Mouse (Mus musculus) lung, embryonic 14.5 days (tissue): Measurements from ENCODE around the gene Cd300lf. TPM values are rescaled to one million over a fixed set of nuclear protein-coding genes. Genes with fewer than 3 reads are reported as not detected.

Experiments used
- ATAC-seq: fragments of 200-750 bp; cut with Nextera tagmentation; 2 replicates; pipeline ENCODE4 v1.8.0; 2017; ENCODE audit warnings: mild to moderate bottlenecking, moderate TSS enrichment, moderate library complexity; ENCODE audit not compliant: insufficient read depth
- DNase-seq: peaks from one replicate; pipeline ENCODE4 v3.0.0-alpha.2; 2015
- H3K27ac ChIP-seq: fragments of 300-500 bp; sonication (generic); 2 replicates; pipeline ENCODE4 v1.5.1; 2014; ENCODE audit warnings: low read depth, mild to moderate bottlenecking, moderate library complexity
- H3K27me3 ChIP-seq: fragments of 300-500 bp; sonication (generic); 2 replicates; pipeline ENCODE4 v1.6.1; 2014; ENCODE audit warnings: low read length, control low read depth; ENCODE audit not compliant: insufficient read depth
- H3K36me3 ChIP-seq: fragments of 300-500 bp; sonication (generic); 2 replicates; pipeline ENCODE4 v1.6.1; 2014; ENCODE audit warnings: control low read depth; ENCODE audit not compliant: insufficient read depth
- H3K4me1 ChIP-seq: fragments of 300-500 bp; sonication (generic); 2 replicates; pipeline ENCODE4 v1.6.1; 2014; ENCODE audit warnings: antibody characterized with exemption, control low read depth; ENCODE audit not compliant: insufficient read depth
- H3K4me2 ChIP-seq: fragments of 300-500 bp; sonication (generic); 2 replicates; pipeline ENCODE4 v1.6.1; 2014; ENCODE audit warnings: mild to moderate bottlenecking
- H3K4me3 ChIP-seq: fragments of 300-500 bp; sonication (generic); 2 replicates; pipeline ENCODE4 v1.5.1; 2014; ENCODE audit warnings: low read depth, low read length
- H3K9ac ChIP-seq: fragments of 300-500 bp; sonication (generic); 2 replicates; pipeline ENCODE4 v1.6.1; 2014
- H3K9me3 ChIP-seq: fragments of 300-500 bp; sonication (generic); 2 replicates; pipeline ENCODE4 v1.6.1; 2016; ENCODE audit warnings: low read depth, low read length, control low read depth
- CTCF ChIP-seq: IDR thresholded peaks from 2 replicates; pipeline ENCODE4 v1.5.1; 2016; ENCODE audit warnings: antibody characterized with exemption, low read depth
- WGBS: fragments of 180-500 bp; shearing (Covaris S2); extraction: QIAGEN DNeasy Blood & Tissue Kit; methylation state at CpG from one replicate; pipeline ENCODE4 v1.1.7; 2014; 5-methylcytosine and 5-hydroxymethylcytosine counted together
- polyA plus RNA-seq: library from polyadenylated mRNA; unstranded; fragments of >200 nt; fragmentation: Nextera tagmentation; extraction: Ambion mirVana; gene quantifications from 2 replicates; pipeline ENCODE4 v1.2.1, GENCODE M21; 2014

The Cd300lf gene
- polyA plus RNA-seq, 1 experiment from 2014 or later, result 0.91 TPM

- H3K4me1 ChIP-seq, result peaks cover 11% of the 10 kb centered on the region
- WGBS, result 49% methylated on average over 9 of the region's 9 CpGs
- TF ChIP-seq CTCF, result no peak
- no peak for DNase-seq
- 0 out of 2 replicates have a peak overlapping the region, but pooled peaks have one; percentile 83 for H3K4me2 ChIP-seq
- H3K9me3 ChIP-seq, result no peaks in the 10 kb centered on the region
- H3K4me3 ChIP-seq, result no peak overlapping the region
- peaks cover 21% of the 10 kb centered on the region for H3K27me3 ChIP-seq
- no peak overlapping the region for H3K9ac ChIP-seq
- H3K36me3 ChIP-seq, result no peaks in the 10 kb centered on the region
- no peak overlapping the region for H3K27ac ChIP-seq
- ATAC-seq, result no peak
Measured at GRCm38 (mm10) chr11:115161578-115162204, 27.9 kb upstream of the Cd300lf start.

- DNase-seq, result peak; percentile 82
Measured at GRCm38 (mm10) chr11:115160883-115161577, 27.2 kb upstream of the Cd300lf start.

GRCm38 (mm10) chr11:115160016-115160797, 26.4 kb upstream of the Cd300lf start:
- Histone ChIP-seq H3K27me3 (peaks cover 25% of the 10 kb centered on the region), H3K4me1 (peaks cover 11% of the 10 kb centered on the region), H3K27ac (no peak overlapping the region), H3K9ac (no peak overlapping the region), H3K9me3 (no peaks in the 10 kb centered on the region), H3K4me2 (no peak overlapping the region), H3K36me3 (no peaks in the 10 kb centered on the region), H3K4me3 (no peak overlapping the region)
- DNase-seq (peak; percentile 70), ATAC-seq (no peak)
- 48% methylated on average over 11 of the region's 11 CpGs for WGBS
- peak; percentile 82 for TF ChIP-seq CTCF

More at GRCm38 (mm10) chr11:115160883-115161577, 27.2 kb upstream of the Cd300lf start:
- peaks cover 11% of the 10 kb centered on the region for H3K4me1 ChIP-seq
- H3K9ac ChIP-seq, result no peak overlapping the region
- H3K27me3 ChIP-seq, result peaks cover 21% of the 10 kb centered on the region
- H3K36me3 ChIP-seq, result no peaks in the 10 kb centered on the region
- no peak overlapping the region for H3K27ac ChIP-seq
- 25% methylated on average over 10 of the region's 10 CpGs for WGBS
- H3K9me3 ChIP-seq, result no peaks in the 10 kb centered on the region
- no peak overlapping the region for H3K4me3 ChIP-seq
- no peak for ATAC-seq
- no peak overlapping the region for H3K4me2 ChIP-seq
- peak; percentile 90 for TF ChIP-seq CTCF

GRCm38 (mm10) chr11:115157933-115158719, 24.3 kb upstream of the Cd300lf start:
- DNase-seq, result peak; percentile 43
- 20% methylated on average over 12 of the region's 12 CpGs for WGBS
- H3K27ac ChIP-seq, result peak overlapping the region; percentile 72
- H3K4me2 ChIP-seq, result 0 out of 2 replicates have a peak overlapping the region, but pooled peaks have one; percentile 15
- no peak overlapping the region for H3K9ac ChIP-seq
- H3K4me1 ChIP-seq, result peaks cover 11% of the 10 kb centered on the region
- H3K4me3 ChIP-seq, result no peak overlapping the region
- ATAC-seq, result no peak
- H3K9me3 ChIP-seq, result no peaks in the 10 kb centered on the region
- peaks cover 28% of the 10 kb centered on the region for H3K27me3 ChIP-seq
- H3K36me3 ChIP-seq, result no peaks in the 10 kb centered on the region
- no peak for TF ChIP-seq CTCF

GRCm38 (mm10) chr11:115155053-115155634, 21.4 kb upstream of the Cd300lf start:
- Histone ChIP-seq H3K9me3 (no peaks in the 10 kb centered on the region), H3K4me3 (no peak overlapping the region), H3K9ac (no peak overlapping the region), H3K27ac (no peak overlapping the region), H3K4me1 (peaks cover 7% of the 10 kb centered on the region), H3K4me2 (no peak overlapping the region), H3K36me3 (no peaks in the 10 kb centered on the region), H3K27me3 (peaks cover 22% of the 10 kb centered on the region)
- no peak for ATAC-seq
- 3% methylated on average over 5 of the region's 5 CpGs for WGBS
- no peak for DNase-seq
- TF ChIP-seq CTCF, result no peak

GRCm38 (mm10) chr11:115153699-115154292, 20.0 kb upstream of the Cd300lf start:
- no peaks in the 10 kb centered on the region for H3K9me3 ChIP-seq
- peaks cover 7% of the 10 kb centered on the region for H3K4me1 ChIP-seq
- H3K4me2 ChIP-seq, result peak overlapping the region; percentile 53
- peak; percentile 81 for DNase-seq
- H3K27ac ChIP-seq, result no peak overlapping the region
- H3K4me3 ChIP-seq, result peak overlapping the region; percentile 28
- ATAC-seq, result peak; percentile 62; the same call in 1 of the 2 replicates
- 0 out of 2 replicates have a peak overlapping the region, but pooled peaks have one; percentile 28 for H3K9ac ChIP-seq
- under 1% methylated on average over 35 of the region's 35 CpGs for WGBS
- peak; percentile 89 for TF ChIP-seq CTCF
- H3K36me3 ChIP-seq, result no peaks in the 10 kb centered on the region
- peaks cover 22% of the 10 kb centered on the region for H3K27me3 ChIP-seq
